Mouse (Mus musculus) layer of hippocampus, adult 18-20 months (tissue): ENCODE measurements around the gene Glp2r. TPM values are rescaled to one million over a fixed set of nuclear protein-coding genes. Genes with fewer than 3 reads are reported as not detected.
A peak's percentile ranks its signal among the peaks of the same experiment; 100 is the strongest.

ENCODE experiments used
- DNase-seq, 2 experiments: peaks; one replicate each; pipeline ENCODE4 v3.0.0; 2022; ENCODE audit warnings: low spot score in 2 of 2
- total RNA-seq, 2 experiments: library from RNA; stranded (reverse); gene quantifications; 2 replicates each; pipeline ENCODE4 v1.2.3; 2021

The Glp2r gene
- total RNA-seq, 2 experiments from 2014 or later, result 1.4 to 2.5 TPM

DNA sequence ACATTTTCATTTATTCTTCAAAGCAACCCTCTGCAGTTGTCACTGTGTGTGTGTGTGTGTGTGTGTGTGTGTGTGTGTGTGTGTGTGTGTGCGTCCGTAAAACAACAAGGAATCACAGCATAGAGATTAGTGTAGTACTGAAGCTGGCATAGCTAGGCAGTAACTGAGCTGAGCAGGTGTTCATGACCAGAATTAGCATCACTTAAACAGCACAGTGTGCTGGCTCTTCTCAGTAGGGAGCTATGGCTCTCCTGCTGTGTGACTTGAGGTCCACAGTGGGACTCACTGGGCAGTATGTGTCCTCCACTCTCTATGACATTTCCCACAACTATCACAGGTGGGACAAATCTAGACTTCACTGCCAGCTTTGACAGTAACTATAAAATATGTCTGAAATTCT is 39.9 kb downstream of the Glp2r start:
- no peak for DNase-seq

DNA sequence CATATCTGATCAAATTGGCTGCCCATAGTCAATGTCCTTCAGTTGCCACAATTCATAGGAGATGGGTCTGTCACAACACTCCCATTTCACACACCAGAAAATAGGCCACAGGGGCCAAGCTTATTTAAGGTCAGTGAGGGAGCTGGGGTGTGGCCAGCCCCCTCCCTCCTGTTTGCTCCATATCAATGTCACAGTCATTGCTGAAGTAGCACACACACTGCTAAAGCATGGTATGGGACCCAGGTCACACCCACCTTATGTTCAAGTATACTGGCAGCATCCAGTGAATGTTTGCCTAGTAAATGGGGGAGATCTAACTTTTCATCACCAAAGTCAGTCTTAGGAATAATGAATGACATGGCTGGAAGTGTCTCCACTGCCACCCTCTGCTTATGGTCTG is 42.2 kb downstream of the Glp2r start:
- DNase-seq, result no peak

DNA sequence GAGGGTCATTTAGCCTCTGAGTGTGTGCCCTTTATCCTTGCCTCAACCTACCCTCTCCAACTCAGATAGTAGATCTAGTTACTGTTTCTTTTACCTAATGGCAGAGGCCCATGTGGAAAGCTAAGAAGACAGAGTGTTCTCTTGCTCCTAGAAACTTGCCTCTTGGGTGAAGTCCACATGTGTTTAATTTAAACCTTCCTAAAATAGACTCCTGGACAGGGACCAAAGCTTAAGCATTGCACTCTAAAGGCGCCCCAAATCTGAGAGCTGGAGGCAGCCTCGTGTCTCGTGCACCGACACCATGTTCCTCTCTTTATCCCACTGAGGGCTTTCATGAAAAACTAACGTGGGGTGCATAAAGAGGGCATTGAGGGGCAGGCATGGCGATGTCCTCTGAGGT is 43.9 kb downstream of the Glp2r start:
- DNase-seq, result no peak

DNA sequence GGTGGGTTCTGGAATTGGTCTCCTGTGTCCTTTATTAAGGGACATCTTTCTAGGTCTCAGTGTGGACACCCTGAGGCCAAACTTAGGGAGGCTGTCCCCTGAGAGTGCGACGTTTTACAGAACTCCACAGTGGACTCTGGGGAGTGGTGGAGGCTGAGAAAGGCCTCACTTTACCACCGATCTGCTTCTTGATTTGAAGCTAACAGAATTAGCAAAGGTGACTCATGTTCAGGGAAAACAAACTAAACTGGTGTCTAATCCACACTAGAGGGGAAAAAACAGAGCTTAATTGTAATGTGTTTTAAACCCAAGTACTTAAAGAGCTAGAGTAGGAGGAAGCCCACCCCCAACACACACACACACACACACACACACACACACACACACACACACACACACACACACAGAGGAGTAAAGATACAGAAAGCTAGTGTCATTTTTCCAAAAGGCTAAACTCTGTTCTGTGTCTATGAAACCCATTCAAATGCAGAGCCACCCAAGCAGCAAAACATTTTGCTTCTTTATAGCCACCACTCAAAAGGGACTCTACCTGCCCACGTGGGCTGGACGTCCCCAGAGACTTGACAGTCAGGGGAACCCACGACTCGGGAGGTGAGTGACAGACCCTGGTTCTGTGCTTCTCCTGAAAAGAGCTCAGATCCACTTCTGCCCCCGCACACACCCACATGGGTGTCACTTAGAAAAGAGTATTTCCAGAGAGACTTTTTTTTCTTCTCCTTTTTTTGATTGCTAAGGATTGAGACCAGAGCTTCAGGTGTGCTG is 47.5 kb downstream of the Glp2r start:
- no peak for DNase-seq

DNA sequence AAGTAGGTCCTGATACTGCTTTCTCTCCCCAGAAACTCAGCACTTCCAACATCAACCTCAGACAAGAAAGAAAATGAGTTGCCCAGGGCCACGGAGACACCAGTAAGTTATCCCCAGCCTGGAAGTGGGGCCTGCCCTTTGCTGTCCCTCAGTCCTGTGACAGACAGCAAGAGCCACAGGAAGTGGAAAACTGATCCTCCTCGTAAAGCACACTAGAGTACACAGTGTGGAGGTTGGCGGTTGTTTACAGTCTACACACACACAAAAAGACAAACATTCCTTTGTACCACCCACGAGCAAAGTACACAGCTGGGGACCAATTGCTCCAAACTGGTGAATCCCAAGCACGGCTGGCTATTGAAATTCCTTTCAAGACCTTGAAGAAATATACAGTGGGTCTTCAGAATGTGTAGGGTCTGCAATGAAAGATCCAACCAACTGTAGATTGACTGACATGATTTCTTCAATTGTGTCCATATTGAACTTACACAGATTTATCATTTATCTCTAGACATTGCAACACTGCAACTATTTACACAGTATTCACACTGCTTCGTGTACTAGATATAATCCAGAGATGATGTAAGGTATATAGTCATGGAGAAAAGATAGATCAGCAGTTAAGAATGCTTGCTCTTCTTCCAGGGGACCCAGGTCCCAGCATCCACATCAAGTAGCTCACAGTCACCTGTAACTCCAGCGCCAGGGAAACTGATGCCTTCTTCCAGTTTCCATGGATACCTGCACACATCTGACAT is 48.4 kb downstream of the Glp2r start:
- DNase-seq, result no peak

DNA sequence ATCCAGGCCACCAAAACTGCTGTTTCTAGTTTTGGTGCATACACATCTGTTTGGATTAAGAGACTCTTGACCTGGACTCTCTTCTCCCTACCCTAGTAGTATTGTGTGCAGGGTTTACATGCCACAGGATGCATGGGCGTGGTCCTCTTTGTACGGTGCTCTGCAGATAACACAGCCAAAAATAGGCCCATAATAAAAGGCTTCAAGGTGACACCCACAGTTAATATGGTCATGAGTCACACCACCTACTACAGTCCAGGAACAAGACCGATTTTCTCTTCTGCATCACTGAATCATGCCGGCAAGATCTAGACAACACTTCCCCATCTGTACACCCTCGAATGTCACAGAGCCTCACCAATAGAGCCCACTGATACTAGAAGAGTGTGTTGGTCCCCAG is 49.5 kb downstream of the Glp2r start:
- peak in 1 of 2 experiments; percentile 21 for DNase-seq

DNA sequence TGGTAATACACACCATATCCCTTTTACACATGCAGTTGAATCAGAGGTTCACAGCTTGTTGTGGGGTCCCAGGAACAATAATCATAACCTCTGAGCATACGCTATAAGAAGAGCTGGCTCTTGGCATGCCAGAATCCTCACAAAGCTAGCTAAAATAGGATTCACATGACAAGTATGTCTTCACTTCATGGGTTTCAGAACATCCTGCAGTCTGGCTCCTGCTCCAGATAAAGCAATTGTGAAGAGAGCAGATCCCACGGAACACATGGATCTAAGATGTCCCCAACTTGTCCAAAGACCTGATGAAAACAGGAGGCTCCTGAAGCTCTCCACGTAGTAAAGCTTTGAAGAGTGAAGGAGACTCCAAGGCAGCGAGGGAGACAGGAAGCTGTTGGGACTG is 55.6 kb downstream of the Glp2r start:
- no peak for DNase-seq

DNA sequence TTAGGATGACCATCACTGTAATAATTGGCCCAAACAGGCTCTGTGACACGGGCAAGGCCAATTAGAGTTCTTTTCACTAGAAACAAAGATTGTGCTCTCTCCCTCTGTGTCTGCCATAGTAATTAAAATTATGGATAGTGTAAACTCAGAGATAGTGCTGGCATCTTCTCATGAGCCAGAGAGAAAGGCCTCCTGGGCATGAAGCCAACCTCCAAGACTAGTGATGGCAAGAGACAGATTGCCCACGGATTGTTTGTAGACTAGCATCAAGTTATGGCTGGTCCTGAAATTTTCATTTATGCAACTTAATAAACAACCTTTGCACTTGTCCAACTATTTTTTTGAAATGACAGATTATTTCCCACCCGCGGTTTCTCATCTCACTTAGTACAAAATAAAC is 58.0 kb downstream of the Glp2r start:
- DNase-seq, result peak in 1 of 2 experiments; percentile 72

DNA sequence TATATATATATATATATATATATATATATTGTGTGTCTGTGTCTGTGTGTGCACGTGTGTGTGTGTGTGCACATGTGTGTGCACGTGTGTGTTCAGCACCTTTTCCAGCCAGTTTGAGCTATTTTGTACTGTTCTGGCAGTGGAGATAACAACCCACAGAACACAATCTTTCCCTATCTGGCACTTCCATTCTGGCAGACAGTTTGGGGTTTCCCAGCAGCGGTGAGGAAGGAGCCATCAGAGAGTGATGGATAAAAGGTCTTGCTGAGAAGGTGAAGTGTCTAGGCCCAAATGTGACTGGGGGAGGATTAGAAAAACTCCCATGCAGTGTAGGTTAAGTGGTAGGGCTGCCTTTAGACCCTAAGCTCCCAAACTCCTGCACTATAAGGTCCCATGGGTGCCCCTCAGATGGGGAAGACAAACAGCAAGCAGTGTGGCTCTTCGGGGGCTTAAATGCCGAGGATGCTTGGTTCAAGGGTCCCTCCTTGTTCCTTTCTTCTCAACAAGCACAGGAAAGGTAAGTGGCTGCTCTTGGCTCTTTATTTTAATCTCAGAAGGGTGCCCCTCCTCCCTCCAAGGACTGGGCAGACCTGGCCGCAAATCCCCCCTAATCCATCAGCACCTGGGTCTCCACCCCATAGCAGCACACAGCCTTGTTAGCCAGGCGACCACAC is 76.1 kb downstream of the Glp2r start, which contains the start of gene Rcvrn:
Rcvrn (plus strand) TSS at position 624 of the 674 bp plus-strand sequence.
- no peak for DNase-seq

DNA sequence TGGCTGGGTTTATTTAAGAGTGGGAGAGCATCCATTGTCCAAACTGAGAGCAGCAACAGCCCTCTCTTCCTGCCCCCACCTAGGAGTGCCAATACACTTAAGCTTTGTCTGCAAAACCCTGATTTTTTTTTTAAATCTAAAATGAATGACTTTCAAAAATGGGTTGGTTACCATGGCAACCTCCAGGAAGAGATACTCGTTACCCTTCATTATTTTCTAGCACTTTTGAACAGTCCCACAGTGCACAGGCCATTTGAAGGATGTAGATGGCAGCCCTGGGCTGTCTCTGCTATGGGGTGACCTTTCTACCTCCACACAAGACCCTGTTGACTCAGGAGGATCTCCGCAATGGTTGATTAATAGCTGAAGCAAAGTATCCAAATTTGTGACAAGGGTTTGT is 84.8 kb downstream of the Glp2r start:
- peak in 1 of 2 experiments; percentile 57 for DNase-seq

DNA sequence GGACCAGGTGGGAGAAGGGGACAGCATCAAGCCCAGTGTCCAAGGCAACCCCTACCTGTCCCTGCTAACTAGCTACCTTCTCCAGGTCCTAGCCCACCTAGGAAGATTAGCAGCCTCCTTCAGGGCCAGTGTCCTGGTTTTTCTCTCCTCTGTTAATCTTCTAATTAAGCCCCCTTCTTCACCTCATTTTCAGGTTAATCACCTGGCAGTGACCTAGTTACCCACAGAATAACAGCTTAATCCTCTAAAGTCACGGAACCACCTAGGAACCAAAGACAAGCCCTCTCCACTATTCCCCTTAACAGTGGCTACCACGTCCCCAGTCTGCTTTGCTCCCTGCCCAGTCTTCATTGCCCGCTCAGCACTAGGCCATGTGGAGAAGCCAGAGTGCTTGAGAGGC is 89.1 kb downstream of the Glp2r start:
- no peak for DNase-seq

DNA sequence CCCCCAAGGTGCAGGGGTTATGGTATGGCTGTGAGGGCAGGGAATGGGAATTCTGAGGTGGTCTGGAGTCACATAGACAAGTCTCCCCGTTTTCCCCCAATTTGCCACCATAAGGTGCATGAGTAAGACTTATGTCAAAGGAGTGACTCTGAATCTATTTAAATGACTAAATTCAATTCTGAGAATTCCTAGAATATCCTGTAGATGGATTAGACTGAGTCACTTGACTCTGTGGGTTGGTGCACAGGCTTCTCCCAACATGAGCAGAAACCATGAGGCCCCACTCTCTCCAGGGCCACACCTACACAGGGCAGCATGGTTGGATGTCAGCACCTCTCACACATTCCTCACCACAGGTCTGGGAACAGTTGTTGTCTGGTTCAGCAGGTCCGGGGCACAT is 91.0 kb downstream of the Glp2r start:
- no peak for DNase-seq

DNA sequence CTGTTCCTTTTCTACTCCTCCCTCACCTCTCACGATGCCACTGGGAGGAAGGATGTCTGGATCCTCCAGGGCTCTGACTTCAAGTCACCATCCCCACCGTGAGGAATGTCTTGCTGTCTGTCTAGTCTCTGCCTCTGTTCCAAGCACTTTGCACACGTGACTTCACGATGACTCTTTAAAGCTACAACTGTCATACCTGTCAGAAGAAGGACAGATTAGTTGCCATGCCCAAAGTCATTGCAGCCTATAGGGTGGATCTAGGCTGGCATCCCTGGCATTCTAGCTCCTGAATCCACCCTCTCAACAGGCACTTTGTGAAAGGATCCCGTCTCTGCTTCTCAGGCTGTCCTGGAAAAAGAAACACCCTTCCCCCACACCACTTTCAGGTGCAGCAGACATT is 91.7 kb downstream of the Glp2r start:
- no peak for DNase-seq

DNA sequence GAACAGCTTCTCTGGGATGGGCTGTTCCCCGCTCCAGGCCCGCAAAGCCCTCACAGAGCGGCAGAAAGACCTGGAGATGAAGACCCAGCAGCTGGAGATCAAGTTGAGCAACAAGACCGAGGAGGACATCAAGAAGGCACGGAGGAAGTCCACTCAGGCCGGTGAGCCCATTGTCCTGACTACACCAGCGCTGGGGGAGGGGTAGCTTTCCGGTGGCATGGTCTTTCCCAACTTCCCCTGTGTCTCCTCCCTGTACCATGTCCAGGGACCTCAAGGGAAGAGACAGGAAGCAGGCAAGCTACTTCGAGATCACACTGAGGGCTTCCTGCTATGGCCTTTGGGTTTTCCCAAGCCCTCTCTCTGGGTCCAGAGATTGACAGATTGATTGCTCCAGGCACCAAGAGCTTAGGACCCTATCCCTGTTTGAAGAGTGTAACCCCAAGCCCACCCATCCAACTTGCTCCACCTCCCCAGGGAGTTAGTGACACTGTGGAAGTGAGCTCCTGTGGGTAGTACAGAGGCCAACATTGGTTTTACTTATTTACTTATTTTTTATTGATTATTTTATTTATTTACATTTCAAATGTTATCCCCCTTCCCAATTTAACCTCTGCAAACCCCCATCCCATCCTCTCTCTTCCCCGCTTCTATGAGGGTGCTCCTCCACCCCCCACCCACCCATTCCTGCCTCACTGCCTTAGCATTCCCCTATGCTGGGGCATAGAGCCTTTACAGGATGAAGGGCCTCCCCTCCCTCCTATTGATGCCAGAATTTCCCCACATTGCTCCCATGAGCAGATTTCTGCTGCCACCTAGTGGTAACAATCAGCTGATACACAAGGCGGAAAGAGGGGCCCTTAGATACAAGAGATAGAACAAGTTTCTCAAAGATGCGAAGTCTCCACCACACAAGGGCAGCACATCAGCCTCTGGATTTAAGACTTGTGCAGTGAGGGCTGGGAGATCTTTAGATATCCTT is 95.1 kb downstream of the Glp2r start:
- DNase-seq, result peak in 1 of 2 experiments; percentile 79

DNA sequence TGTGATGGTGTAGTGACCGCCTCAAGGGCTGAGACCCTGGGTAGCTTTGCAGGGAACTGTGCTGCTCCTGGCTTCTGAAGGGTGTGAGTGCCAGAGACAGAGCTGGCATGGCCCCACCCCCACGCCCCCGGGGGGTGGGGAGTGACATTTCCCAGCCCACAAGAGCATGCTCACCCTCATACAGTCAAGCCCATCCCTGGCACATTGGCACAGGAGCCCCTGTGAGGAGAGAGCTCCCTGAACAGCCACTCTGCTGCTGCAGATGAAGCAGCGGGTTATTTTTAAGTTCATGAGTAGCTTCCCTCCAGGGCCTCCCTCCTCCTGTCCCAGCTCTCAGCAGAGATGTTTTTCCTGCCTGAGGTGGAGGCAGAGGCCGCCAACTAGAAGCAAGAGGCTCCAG is 98.8 kb downstream of the Glp2r start:
- DNase-seq, result no peak

DNA sequence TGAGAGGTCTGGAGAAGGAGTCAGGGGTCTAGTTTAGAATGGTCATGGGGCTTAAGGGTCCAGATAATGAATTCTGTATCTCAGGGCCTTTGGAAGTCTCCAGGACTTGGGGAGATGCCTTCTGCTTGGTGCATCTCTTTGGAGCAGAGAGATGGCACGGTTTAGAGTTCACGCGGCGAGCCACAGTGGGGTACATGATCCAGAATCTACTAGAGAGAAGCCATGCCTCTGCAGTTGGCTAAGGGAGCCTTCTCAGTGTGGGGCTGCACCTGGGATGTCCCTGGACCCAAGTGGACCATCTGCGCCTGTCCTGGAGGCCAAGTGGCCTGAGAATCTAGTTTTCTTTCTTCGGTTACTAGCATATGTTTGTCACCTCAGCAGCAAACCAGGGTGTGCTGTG is 100.9 kb downstream of the Glp2r start:
- DNase-seq, result no peak

DNA sequence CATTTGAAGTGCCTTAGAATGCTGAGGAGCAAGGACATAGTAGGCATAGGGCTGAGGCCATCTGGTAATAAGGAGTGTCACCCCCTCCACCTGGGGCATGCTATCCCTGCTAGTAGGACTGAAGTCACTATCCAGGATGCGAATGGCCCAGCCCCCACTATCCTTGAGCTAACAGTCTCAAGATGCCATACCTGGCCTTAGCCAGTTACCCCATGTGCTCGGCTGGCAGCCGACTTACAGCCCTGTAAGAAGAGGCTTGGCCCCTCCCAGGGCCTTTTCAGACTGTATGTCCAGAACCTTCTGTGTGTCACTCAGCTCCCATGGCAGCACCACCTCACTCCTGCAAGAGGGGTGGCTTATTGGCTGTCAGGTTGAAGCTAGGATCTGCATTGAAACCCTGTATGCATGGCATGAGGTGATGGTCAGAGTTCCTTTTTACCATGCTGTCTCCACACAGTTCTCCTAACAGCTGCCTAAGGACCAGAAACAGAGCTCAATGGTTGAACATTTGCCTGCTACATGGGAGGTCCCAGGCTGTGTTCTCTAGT is 102.4 kb downstream of the Glp2r start:
- DNase-seq, result no peak

DNA sequence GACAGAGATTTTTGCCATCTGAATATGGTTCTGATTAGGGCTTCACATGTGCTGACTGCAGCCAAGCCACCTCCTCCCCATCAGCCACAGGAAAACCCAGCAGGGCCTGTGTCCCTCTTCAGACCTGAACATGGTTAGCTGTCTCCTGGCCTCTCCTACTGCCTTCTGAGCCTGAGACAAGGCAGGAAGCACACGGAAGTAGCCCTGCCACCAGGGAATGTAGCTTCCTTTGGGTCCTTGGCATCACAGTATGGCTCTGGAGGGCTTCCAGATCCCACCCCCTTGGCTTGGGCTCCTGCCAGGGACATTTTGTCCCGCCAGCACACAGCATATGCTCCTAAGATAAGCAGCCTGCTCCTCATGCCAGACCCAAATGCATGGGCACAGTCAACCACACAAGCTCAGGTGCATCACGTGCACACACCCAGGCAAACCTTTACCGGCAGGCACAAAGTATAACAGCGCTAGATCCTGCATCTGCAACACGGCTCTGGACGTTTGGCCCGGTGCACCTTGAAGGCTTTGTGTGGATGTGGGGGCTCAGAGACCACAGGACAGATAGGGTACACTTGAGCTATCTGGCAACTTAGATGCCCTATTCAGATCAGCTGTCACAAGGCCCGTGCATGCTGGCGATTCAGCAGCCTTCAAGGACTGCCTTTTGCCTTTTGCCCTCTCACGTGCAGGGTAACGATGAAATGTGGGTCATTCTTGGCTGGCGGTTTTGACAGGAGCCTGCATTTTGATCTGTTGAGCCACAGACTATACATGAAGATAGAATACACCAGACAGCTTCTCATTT is 103.2 kb downstream of the Glp2r start:
- peak; percentile 72 to 88 for DNase-seq

DNA sequence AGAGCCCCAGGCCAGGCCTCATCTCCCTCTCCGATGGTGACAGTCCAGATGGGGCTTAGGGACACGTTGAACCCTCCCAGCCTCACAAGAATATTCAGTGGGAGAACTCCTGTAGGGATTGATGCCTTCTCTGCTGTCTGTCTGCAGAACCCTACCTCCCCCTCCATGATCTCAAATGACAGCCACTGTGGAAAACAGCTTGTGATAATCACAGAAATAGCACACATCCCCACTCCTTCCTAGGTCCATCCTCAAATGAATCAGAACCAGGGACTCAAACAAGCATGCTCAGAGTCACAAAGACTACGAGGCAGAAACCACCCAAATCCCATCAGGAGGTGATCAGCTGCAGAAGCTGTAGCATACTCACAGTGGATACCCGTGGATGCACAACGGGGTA is 104.8 kb downstream of the Glp2r start:
- DNase-seq, result peak in 1 of 2 experiments; percentile 47

DNA sequence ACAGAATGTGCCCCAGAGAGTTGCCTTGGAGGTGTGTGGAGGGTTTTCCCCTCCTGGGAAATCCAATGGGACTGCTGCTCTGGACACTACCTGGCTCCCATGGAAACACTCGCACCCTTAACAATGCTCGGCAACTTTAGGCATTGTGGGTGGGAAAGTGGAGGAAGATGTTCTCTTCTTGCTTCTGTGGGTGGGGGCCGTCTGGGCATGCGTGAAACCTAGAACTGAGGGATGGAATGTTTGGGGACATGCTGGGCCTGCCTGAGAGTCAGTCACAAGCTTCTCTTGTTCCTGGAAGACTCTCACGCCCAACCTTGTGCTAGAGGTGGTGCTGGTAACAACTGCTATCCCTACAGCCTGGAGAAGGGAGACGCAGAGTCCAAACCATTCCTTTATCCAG is 106.0 kb downstream of the Glp2r start:
- DNase-seq, result peak in 1 of 2 experiments; percentile 65
